Mouse (Mus musculus) CH12.LX (cell line): ENCODE data around the gene Msrb1. TPM values are rescaled to one million over a fixed set of nuclear protein-coding genes. Genes with fewer than 3 reads are reported as not detected.

Experiments
- DNase-seq: peaks from one replicate; pipeline ENCODE4 v3.0.0-alpha.2; 2013; ENCODE audit errors: extremely low read depth
- H3K27ac ChIP-seq: 2 replicates; pipeline ENCODE4 v1.5.1; 2012; ENCODE audit warnings: low read depth, mild to moderate bottlenecking, control low read depth, moderate library complexity; ENCODE audit not compliant: insufficient read depth
- H3K27me3 ChIP-seq: replicated peaks from 2 replicates; pipeline ENCODE3; 2012; ENCODE audit warnings: inconsistent platforms
- H3K36me3 ChIP-seq, 2 experiments: replicated peaks in 1 of 2; 2 replicates each; pipeline versions ENCODE3 to v1.6.1; 2012; ENCODE audit warnings: inconsistent platforms in 1 of 2, low read length in 1 of 2, mild to moderate bottlenecking in 1 of 2, mixed read lengths in 1 of 2, moderate library complexity in 1 of 2; ENCODE audit not compliant: control insufficient read depth in 1 of 2, insufficient read depth in 1 of 2
- H3K4me1 ChIP-seq, 2 experiments: 2 replicates each; pipeline ENCODE4 v1.6.1; 2012; ENCODE audit warnings: inconsistent platforms in 1 of 2, moderate library complexity in 1 of 2; ENCODE audit not compliant: insufficient read depth in 2 of 2, control insufficient read depth in 1 of 2
- H3K4me2 ChIP-seq: 2 replicates; pipeline ENCODE4 v1.6.1; 2012; ENCODE audit warnings: low read depth, mild to moderate bottlenecking, control low read depth; ENCODE audit not compliant: poor library complexity, insufficient read depth, severe bottlenecking
- H3K4me3 ChIP-seq, 3 experiments: fragments of 150-350 bp in 1 of 3; sonication (generic) in 1 of 3; replicated peaks in 1 of 3; 2 replicates each; pipeline versions ENCODE3 to v1.5.1; 2011 to 2012; ENCODE audit warnings: low read depth in 2 of 3, low read length in 2 of 3, mild to moderate bottlenecking in 2 of 3, moderate library complexity in 2 of 3, control low read depth in 1 of 3, improper control_type of control experiment in 1 of 3, inconsistent platforms in 1 of 3, mixed read lengths in 1 of 3; ENCODE audit not compliant: poor library complexity in 1 of 3
- H3K79me2 ChIP-seq: replicated peaks from 2 replicates; pipeline ENCODE4 v1.6.1; 2012; ENCODE audit warnings: mild to moderate bottlenecking, moderate library complexity; ENCODE audit not compliant: control insufficient read depth, poor library complexity, insufficient read depth, severe bottlenecking; ENCODE audit errors: extremely low read depth
- H3K9ac ChIP-seq: 2 replicates; pipeline ENCODE4 v1.6.1; 2012; ENCODE audit warnings: low read depth, mild to moderate bottlenecking, control low read depth, moderate library complexity; ENCODE audit not compliant: insufficient read depth
- H3K9me3 ChIP-seq: replicated peaks from 2 replicates; pipeline ENCODE3; 2012; ENCODE audit warnings: low read length, inconsistent platforms, mixed read lengths
- BHLHE40 ChIP-seq: IDR thresholded peaks from 2 replicates; pipeline ENCODE4 v1.6.1; 2011; ENCODE audit warnings: mild to moderate bottlenecking, low read depth, low read length, improper control_type of control experiment
- CHD1 ChIP-seq: IDR thresholded peaks from 2 replicates; pipeline ENCODE4 v1.6.1; 2012; ENCODE audit warnings: low read depth, low read length, improper control_type of control experiment, inconsistent platforms
- CHD2 ChIP-seq: IDR thresholded peaks from 2 replicates; pipeline ENCODE4 v1.6.1; 2011; ENCODE audit warnings: low read length, improper control_type of control experiment
- ELF1 ChIP-seq: IDR thresholded peaks from 2 replicates; pipeline ENCODE4 v1.6.1; 2014; ENCODE audit warnings: low read depth, mild to moderate bottlenecking, inconsistent platforms, low read length, improper control_type of control experiment
- EP300 ChIP-seq: IDR thresholded peaks from 2 replicates; pipeline ENCODE4 v1.6.1; 2011; ENCODE audit warnings: low read length, improper control_type of control experiment
- ETS1 ChIP-seq: conservative IDR thresholded peaks from 2 replicates; pipeline ENCODE4 v1.6.1; 2012; ENCODE audit warnings: low read depth, mild to moderate bottlenecking, inconsistent platforms, low read length, improper control_type of control experiment, moderate library complexity
- HCFC1 ChIP-seq: IDR thresholded peaks from 2 replicates; pipeline ENCODE4 v1.6.1; 2012; ENCODE audit warnings: low read depth, mild to moderate bottlenecking, inconsistent platforms, low read length, improper control_type of control experiment
- JUN ChIP-seq: IDR thresholded peaks from 2 replicates; pipeline ENCODE4 v1.6.1; 2011; ENCODE audit warnings: low read depth, mild to moderate bottlenecking, low read length, improper control_type of control experiment, moderate library complexity; ENCODE audit not compliant: insufficient read depth
- JUND ChIP-seq: conservative IDR thresholded peaks from 2 replicates; pipeline ENCODE4 v1.6.1; 2011; ENCODE audit warnings: low read depth, low read length, improper control_type of control experiment
- KAT2A ChIP-seq: IDR thresholded peaks from 2 replicates; pipeline ENCODE4 v1.6.1; 2012; ENCODE audit warnings: low read length, improper control_type of control experiment, inconsistent platforms; ENCODE audit not compliant: insufficient replicate concordance
- MAFK ChIP-seq: IDR thresholded peaks from 2 replicates; pipeline ENCODE4 v1.6.1; 2011; ENCODE audit warnings: low read length, improper control_type of control experiment; ENCODE audit not compliant: insufficient replicate concordance
- MAZ ChIP-seq: IDR thresholded peaks from 2 replicates; pipeline ENCODE4 v1.6.1; 2012; ENCODE audit warnings: low read depth, mild to moderate bottlenecking, inconsistent platforms, low read length, improper control_type of control experiment, moderate library complexity
- MEF2A ChIP-seq: IDR thresholded peaks from 2 replicates; pipeline ENCODE4 v1.6.1; 2014; ENCODE audit warnings: low read depth, mild to moderate bottlenecking, inconsistent platforms, low read length, improper control_type of control experiment, borderline replicate concordance
- MXI1 ChIP-seq: IDR thresholded peaks from 2 replicates; pipeline ENCODE4 v1.6.1; 2011; ENCODE audit warnings: mild to moderate bottlenecking, low read depth, low read length, improper control_type of control experiment
- MYC ChIP-seq: IDR thresholded peaks from 2 replicates; pipeline ENCODE4 v1.6.1; 2011; ENCODE audit warnings: low read depth, mild to moderate bottlenecking, improper control_type of control experiment, low read length
- NELFE ChIP-seq: IDR thresholded peaks from 2 replicates; pipeline ENCODE4 v1.6.1; 2011; ENCODE audit warnings: low read depth, low read length, improper control_type of control experiment
- NRF1 ChIP-seq: IDR thresholded peaks from 2 replicates; pipeline ENCODE4 v1.6.1; 2014; ENCODE audit warnings: low read depth, mild to moderate bottlenecking, inconsistent platforms, low read length, improper control_type of control experiment, moderate library complexity
- POLR2AphosphoS2 ChIP-seq: IDR thresholded peaks from 2 replicates; pipeline ENCODE4 v1.6.1; 2011; ENCODE audit warnings: low read depth, low read length, improper control_type of control experiment
- RAD21 ChIP-seq: IDR thresholded peaks from 2 replicates; pipeline ENCODE4 v1.6.1; 2011; ENCODE audit warnings: low read depth, mild to moderate bottlenecking, low read length, improper control_type of control experiment, moderate library complexity
- RCOR1 ChIP-seq: conservative IDR thresholded peaks from 2 replicates; pipeline ENCODE4 v1.6.1; 2012; ENCODE audit warnings: low read depth, mild to moderate bottlenecking, inconsistent platforms, low read length, improper control_type of control experiment
- SIN3A ChIP-seq: IDR thresholded peaks from 2 replicates; pipeline ENCODE4 v1.6.1; 2012; ENCODE audit warnings: low read length, improper control_type of control experiment, inconsistent platforms
- SMC3 ChIP-seq: IDR thresholded peaks from 2 replicates; pipeline ENCODE4 v1.6.1; 2011; ENCODE audit warnings: low read depth, low read length, improper control_type of control experiment
- TBP ChIP-seq: conservative IDR thresholded peaks from 2 replicates; pipeline ENCODE4 v1.6.1; 2011; ENCODE audit warnings: low read depth, low read length, improper control_type of control experiment
- TCF12 ChIP-seq: IDR thresholded peaks from 2 replicates; pipeline ENCODE4 v1.6.1; 2014; ENCODE audit warnings: low read depth, mild to moderate bottlenecking, inconsistent platforms, low read length, improper control_type of control experiment
- UBTF ChIP-seq: IDR thresholded peaks from 2 replicates; pipeline ENCODE4 v1.6.1; 2012; ENCODE audit warnings: low read depth, mild to moderate bottlenecking, inconsistent platforms, low read length, improper control_type of control experiment, moderate library complexity
- USF1 ChIP-seq: IDR thresholded peaks from 2 replicates; pipeline ENCODE4 v1.6.1; 2014; ENCODE audit warnings: low read depth, mild to moderate bottlenecking, inconsistent platforms, low read length, improper control_type of control experiment
- USF2 ChIP-seq: conservative IDR thresholded peaks from 2 replicates; pipeline ENCODE4 v1.6.1; 2011; ENCODE audit warnings: low read depth, low read length, improper control_type of control experiment
- ZC3H11A ChIP-seq: IDR thresholded peaks from 2 replicates; pipeline ENCODE4 v1.6.1; 2012; ENCODE audit warnings: low read depth, mild to moderate bottlenecking, inconsistent platforms, low read length, improper control_type of control experiment
- ZKSCAN1 ChIP-seq: IDR thresholded peaks from 2 replicates; pipeline ENCODE4 v1.6.1; 2012; ENCODE audit warnings: low read depth, inconsistent platforms, low read length, improper control_type of control experiment, borderline replicate concordance
- ZMIZ1 ChIP-seq: IDR thresholded peaks from 2 replicates; pipeline ENCODE4 v1.6.1; 2012; ENCODE audit warnings: low read depth, mild to moderate bottlenecking, inconsistent platforms, low read length, improper control_type of control experiment
- ZNF384 ChIP-seq: IDR thresholded peaks from 2 replicates; pipeline ENCODE4 v1.6.1; 2012; ENCODE audit warnings: low read depth, low read length, improper control_type of control experiment, inconsistent platforms
- dilution Hi-C: fragments of 300-500 bp; cut with MboI; formaldehyde crosslinking; loops from 2 replicates; pipeline ENCODE4 v1.14.3; 2020; ENCODE audit warnings: low sequenced_read_pairs; ENCODE audit not compliant: extremely low pct_unique_long_range_greater_than_20kb, extremely low pct_ligation_motif_present
- in situ Hi-C: fragments of 300-500 bp; cut with MboI; formaldehyde crosslinking; loops from 3 replicates; pipeline ENCODE4 v1.14.3; 2019; ENCODE audit warnings: low sequenced_read_pairs, low pct_ligation_motif_present, low pct_unique_long_range_greater_than_20kb, mixed read lengths
- polyA plus RNA-seq: library from polyadenylated mRNA; unstranded; fragments of >175 nt; gene quantifications from 2 replicates; pipeline ENCODE4 v1.2.1, GENCODE M21; 2012; ENCODE audit warnings: low read depth; ENCODE audit not compliant: insufficient read length
- total RNA-seq, 2 experiments: library from RNA; depleted of rRNA; stranded (reverse); fragments of 300-350 nt in 1 of 2; fragments of >200 nt in 1 of 2; gene quantifications; 2 replicates each; pipeline ENCODE4 v1.2.3; 2012 to 2014

The Msrb1 gene
- total and polyA plus RNA-seq, 3 experiments = 26.9 to 70.0 (median 39.7) TPM

- Histone ChIP-seq H3K4me3 (peak overlapping the region; percentile 83 to 96 (median 94)), H3K36me3 (peaks cover 21 to 27% of the 10 kb centered on the region in 2 experiments), H3K4me1 (peaks cover 7 to 19% of the 10 kb centered on the region in 2 experiments; a peak in 3 of 4 replicates), H3K9ac (peak overlapping the region; percentile 86), H3K9me3 (no peaks in the 10 kb centered on the region), H3K4me2 (peak overlapping the region; percentile 68), H3K27me3 (no peaks in the 10 kb centered on the region), H3K79me2 (peaks cover 14% of the 10 kb centered on the region), H3K27ac (peak overlapping the region; percentile 52)
- dilution Hi-C loops (no loop called here), in situ Hi-C loops (no loop called here)
- TF ChIP-seq MYC (0 out of 2 replicates have a peak, but pooled peaks have one; percentile 34), MXI1 (peak; percentile 85), ZKSCAN1 (no peak), CHD2 (0 out of 2 replicates have a peak, but pooled peaks have one; percentile 34)
- no peak for DNase-seq
Measured at GRCm38 (mm10) chr17:24707801-24708425, 28.5 kb upstream of the Msrb1 start.

GRCm38 (mm10) chr17:24708646-24709045 lies 27.8 kb upstream of the Msrb1 start:
- H3K27me3 ChIP-seq = no peaks in the 10 kb centered on the region
- peak overlapping the region; percentile 68 for H3K4me2 ChIP-seq
- H3K79me2 ChIP-seq = peaks cover 14% of the 10 kb centered on the region
- no peak overlapping the region for H3K27ac ChIP-seq
- in situ Hi-C loops (no loop called here), dilution Hi-C loops (no loop called here)
- H3K9ac ChIP-seq = 0 out of 2 replicates have a peak overlapping the region, but pooled peaks have one; percentile 86
- H3K9me3 ChIP-seq = no peaks in the 10 kb centered on the region
- peaks cover 19 to 24% of the 10 kb centered on the region in 2 experiments for H3K36me3 ChIP-seq
- H3K4me1 ChIP-seq = peaks cover 7 to 16% of the 10 kb centered on the region in 2 experiments; a peak in 3 of 4 replicates
- H3K4me3 ChIP-seq = no peak overlapping the region
- DNase-seq = peak; percentile 66
- TF ChIP-seq TBP = 0 out of 2 replicates have a peak, but pooled peaks have one; percentile 16
- TF ChIP-seq MEF2A = no peak
- peak; percentile 79 for TF ChIP-seq MXI1
- TF ChIP-seq ETS1 = no peak
- no peak for TF ChIP-seq MAZ
- TF ChIP-seq CHD2 = no peak
- TF ChIP-seq RCOR1 = no peak
- no peak for TF ChIP-seq USF2
- TF ChIP-seq RAD21 = peak; percentile 50
- no peak for TF ChIP-seq HCFC1
- TF ChIP-seq ELF1 = peak; percentile 38; the same call in 1 of the 2 replicates
- TF ChIP-seq JUND = no peak
- TF ChIP-seq POLR2AphosphoS2 = no peak
- TF ChIP-seq TCF12 = peak; percentile 26; the same call in 1 of the 2 replicates
- TF ChIP-seq ZNF384 = no peak
- TF ChIP-seq BHLHE40 = no peak
- TF ChIP-seq NELFE = no peak
- peak; percentile 54; the same call in 1 of the 2 replicates for TF ChIP-seq SIN3A
- no peak for TF ChIP-seq KAT2A
- peak; percentile 37 for TF ChIP-seq SMC3
- TF ChIP-seq MAFK = no peak
- peak; percentile 97 for TF ChIP-seq MYC
- TF ChIP-seq NRF1 = no peak
- TF ChIP-seq ZMIZ1 = no peak
- TF ChIP-seq ZC3H11A = no peak
- no peak for TF ChIP-seq JUN
- no peak for TF ChIP-seq USF1
- no peak for TF ChIP-seq CHD1
- TF ChIP-seq UBTF = no peak
- no peak for TF ChIP-seq EP300
